Mouse (Mus musculus) intestine, postnatal 0 days (tissue): ENCODE measurements around the gene Celsr1. TPM values are rescaled to one million over a fixed set of nuclear protein-coding genes. Genes with fewer than 3 reads are reported as not detected.

Source experiments
- ATAC-seq: fragments of 200-750 bp; cut with Nextera tagmentation; 2 replicates; pipeline ENCODE4 v1.8.0; 2017; ENCODE audit warnings: mild to moderate bottlenecking, moderate TSS enrichment, moderate library complexity
- H3K27ac ChIP-seq: fragments of 300-500 bp; sonication (generic); 2 replicates; pipeline ENCODE4 v1.5.1; 2014; ENCODE audit warnings: mild to moderate bottlenecking, low read depth, low read length, moderate library complexity
- H3K27me3 ChIP-seq: fragments of 300-500 bp; sonication (generic); replicated peaks from 2 replicates; pipeline ENCODE4 v1.6.1; 2014; ENCODE audit warnings: low read length, mixed read lengths; ENCODE audit not compliant: control insufficient read depth, insufficient read depth
- H3K36me3 ChIP-seq: fragments of 300-500 bp; sonication (generic); 2 replicates; pipeline ENCODE4 v1.6.1; 2014; ENCODE audit warnings: mild to moderate bottlenecking, moderate library complexity; ENCODE audit not compliant: control insufficient read depth, insufficient read depth
- H3K4me1 ChIP-seq: fragments of 300-500 bp; sonication (generic); replicated peaks from 2 replicates; pipeline ENCODE4 v1.6.1; 2014; ENCODE audit warnings: antibody characterized with exemption, low read length, mixed read lengths; ENCODE audit not compliant: control insufficient read depth, insufficient read depth
- H3K4me2 ChIP-seq: fragments of 300-500 bp; sonication (generic); replicated peaks from 2 replicates; pipeline ENCODE4 v1.6.1; 2014; ENCODE audit warnings: low read depth, mild to moderate bottlenecking, moderate library complexity
- H3K4me3 ChIP-seq: fragments of 300-500 bp; sonication (generic); 2 replicates; pipeline ENCODE4 v1.5.1; 2014; ENCODE audit warnings: low read depth, low read length
- H3K9ac ChIP-seq: fragments of 300-500 bp; sonication (generic); 2 replicates; pipeline ENCODE4 v1.6.1; 2014; ENCODE audit warnings: mild to moderate bottlenecking, low read depth, low read length
- H3K9me3 ChIP-seq: fragments of 300-500 bp; sonication (generic); 2 replicates; pipeline ENCODE4 v1.6.1; 2016; ENCODE audit warnings: mixed run types; ENCODE audit not compliant: control insufficient read depth
- CTCF ChIP-seq: sonication (generic); IDR thresholded peaks from 2 replicates; pipeline ENCODE4 v1.5.1; 2016; ENCODE audit warnings: low read depth, mild to moderate bottlenecking, control low read depth, antibody characterized with exemption, moderate library complexity
- WGBS: fragments of 180-500 bp; shearing (Covaris S2); extraction: QIAGEN DNeasy Blood & Tissue Kit; methylation state at CpG from one replicate; pipeline ENCODE4 v1.1.7; 2014; 5-methylcytosine and 5-hydroxymethylcytosine counted together
- polyA plus RNA-seq: library from polyadenylated mRNA; unstranded; fragments of >200 nt; fragmentation: Nextera tagmentation; extraction: Ambion mirVana; gene quantifications from 2 replicates; pipeline ENCODE4 v1.2.1, GENCODE M21; 2015

Celsr1 gene
- polyA plus RNA-seq, 1 experiment from 2014 or later, result 0.39 TPM

- H3K4me2 ChIP-seq, result no peak overlapping the region
- H3K4me3 ChIP-seq, result no peak overlapping the region
- 85% methylated on average over 6 of the region's 6 CpGs for WGBS
- no peaks in the 10 kb centered on the region for H3K4me1 ChIP-seq
- ATAC-seq, result no peak
- H3K36me3 ChIP-seq, result no peaks in the 10 kb centered on the region
- no peak for TF ChIP-seq CTCF
- no peak overlapping the region for H3K9ac ChIP-seq
- H3K9me3 ChIP-seq, result no peaks in the 10 kb centered on the region
- no peaks in the 10 kb centered on the region for H3K27me3 ChIP-seq
- H3K27ac ChIP-seq, result no peak overlapping the region
Observed at GRCm38 (mm10) chr15:85953458-85953857, 80.1 kb downstream of the Celsr1 start.

- H3K27ac ChIP-seq, result no peak overlapping the region
- ATAC-seq, result no peak
Observed at GRCm38 (mm10) chr15:85949421-85950164, 84.0 kb downstream of the Celsr1 start.

GRCm38 (mm10) chr15:85947967-85948366 lies 85.6 kb downstream of the Celsr1 start:
- WGBS, result 82% methylated on average over 8 of the region's 8 CpGs
- no peaks in the 10 kb centered on the region for H3K36me3 ChIP-seq
- H3K4me1 ChIP-seq, result no peaks in the 10 kb centered on the region
- no peak overlapping the region for H3K9ac ChIP-seq
- no peak overlapping the region for H3K27ac ChIP-seq
- no peak overlapping the region for H3K4me2 ChIP-seq
- no peak for TF ChIP-seq CTCF
- ATAC-seq, result no peak
- H3K4me3 ChIP-seq, result no peak overlapping the region
- H3K9me3 ChIP-seq, result no peaks in the 10 kb centered on the region
- H3K27me3 ChIP-seq, result no peaks in the 10 kb centered on the region

More at GRCm38 (mm10) chr15:85949421-85950164, 84.0 kb downstream of the Celsr1 start:
- Histone ChIP-seq H3K9ac (no peak overlapping the region), H3K4me3 (no peak overlapping the region), H3K27me3 (no peaks in the 10 kb centered on the region), H3K4me2 (no peak overlapping the region), H3K4me1 (no peaks in the 10 kb centered on the region), H3K36me3 (no peaks in the 10 kb centered on the region), H3K9me3 (no peaks in the 10 kb centered on the region)
- TF ChIP-seq CTCF, result no peak
- WGBS, result 75% methylated on average over 16 of the region's 16 CpGs

- no peaks in the 10 kb centered on the region for H3K9me3 ChIP-seq
- H3K9ac ChIP-seq, result no peak overlapping the region
- H3K4me1 ChIP-seq, result no peaks in the 10 kb centered on the region
- WGBS, result 79% methylated on average over 9 of the region's 9 CpGs
- no peak overlapping the region for H3K4me2 ChIP-seq
- no peak overlapping the region for H3K27ac ChIP-seq
- no peak for ATAC-seq
- no peaks in the 10 kb centered on the region for H3K36me3 ChIP-seq
- no peak for TF ChIP-seq CTCF
- no peaks in the 10 kb centered on the region for H3K27me3 ChIP-seq
- H3K4me3 ChIP-seq, result no peak overlapping the region
Observed at GRCm38 (mm10) chr15:85947541-85947940, 86.0 kb downstream of the Celsr1 start.

GRCm38 (mm10) chr15:85935627-85936049 lies 97.9 kb downstream of the Celsr1 start:
- no peak overlapping the region for H3K27ac ChIP-seq
- ATAC-seq, result no peak
- 15% methylated on average over 5 of the region's 5 CpGs for whole genome bisulfite sequencing
- no peaks in the 10 kb centered on the region for H3K36me3 ChIP-seq
- no peak overlapping the region for H3K4me2 ChIP-seq
- H3K4me1 ChIP-seq, result no peaks in the 10 kb centered on the region
- H3K4me3 ChIP-seq, result no peak overlapping the region
- H3K9ac ChIP-seq, result no peak overlapping the region
- no peaks in the 10 kb centered on the region for H3K27me3 ChIP-seq
- TF ChIP-seq CTCF, result no peak
- H3K9me3 ChIP-seq, result no peaks in the 10 kb centered on the region

GRCm38 (mm10) chr15:85928161-85928560 lies 105.4 kb downstream of the Celsr1 start:
- no peak for TF ChIP-seq CTCF
- Histone ChIP-seq H3K9ac (no peak overlapping the region), H3K27ac (no peak overlapping the region), H3K9me3 (no peaks in the 10 kb centered on the region), H3K4me1 (no peaks in the 10 kb centered on the region), H3K4me3 (no peak overlapping the region), H3K36me3 (no peaks in the 10 kb centered on the region), H3K27me3 (no peaks in the 10 kb centered on the region), H3K4me2 (no peak overlapping the region)
- ATAC-seq, result no peak
- 79% methylated on average over 12 of the region's 12 CpGs for WGBS
